Mouse (Mus musculus): Measurements from ENCODE around the gene Rasgrp1.
A peak's percentile ranks its signal among the peaks of the same experiment; 100 is the strongest.

Rasgrp1 gene

GRCm38 (mm10) chr2:117335552-117336188 lies 7.1 kb downstream of the Rasgrp1 start:
- DNase-seq (ENCODE audit: extremely low spot score, low spot score) = no peak

- DNase-seq (ENCODE audit: extremely low spot score, low spot score) = no peak
Observed at GRCm38 (mm10) chr2:117331634-117332033, 11.2 kb downstream of the Rasgrp1 start.

DNA sequence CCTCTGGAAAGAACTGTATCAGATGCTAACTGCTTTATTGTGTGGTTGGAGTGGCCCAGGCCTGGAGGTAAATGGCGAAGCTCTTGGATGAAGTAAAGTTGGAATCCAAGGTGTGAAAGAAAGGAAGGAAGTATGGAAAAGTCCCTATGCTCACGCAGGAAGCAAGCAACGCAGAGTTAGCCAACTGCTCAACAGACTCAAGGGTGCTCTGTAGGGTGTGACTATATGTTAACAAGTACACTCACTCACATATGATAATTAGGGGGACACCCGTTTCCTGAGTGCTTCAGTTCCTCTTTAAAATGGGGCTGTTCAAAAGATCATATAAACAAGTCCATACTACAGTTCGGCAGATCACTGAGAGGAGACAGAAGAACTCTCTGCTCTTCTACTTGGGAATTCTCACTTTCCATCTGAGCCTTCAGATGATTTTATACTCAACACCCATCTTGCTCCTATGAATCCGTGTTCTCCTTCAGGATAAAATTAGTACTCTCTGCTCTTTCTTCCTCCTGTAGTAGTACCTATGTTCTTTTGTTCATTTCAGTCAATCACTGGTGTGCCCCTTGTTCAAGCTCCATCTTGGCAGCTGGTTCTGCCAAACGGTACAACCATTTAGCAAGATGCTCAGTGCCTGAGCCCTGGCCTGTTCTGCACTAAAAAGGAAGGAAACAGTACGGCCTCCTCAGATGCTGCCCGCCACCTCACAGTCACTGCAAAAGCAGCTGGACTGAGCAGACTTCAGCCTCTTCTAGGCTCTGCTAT lies 14.1 kb downstream of the Rasgrp1 start:
- DNase-seq (ENCODE audit: extremely low spot score, low spot score) = no peak

DNA sequence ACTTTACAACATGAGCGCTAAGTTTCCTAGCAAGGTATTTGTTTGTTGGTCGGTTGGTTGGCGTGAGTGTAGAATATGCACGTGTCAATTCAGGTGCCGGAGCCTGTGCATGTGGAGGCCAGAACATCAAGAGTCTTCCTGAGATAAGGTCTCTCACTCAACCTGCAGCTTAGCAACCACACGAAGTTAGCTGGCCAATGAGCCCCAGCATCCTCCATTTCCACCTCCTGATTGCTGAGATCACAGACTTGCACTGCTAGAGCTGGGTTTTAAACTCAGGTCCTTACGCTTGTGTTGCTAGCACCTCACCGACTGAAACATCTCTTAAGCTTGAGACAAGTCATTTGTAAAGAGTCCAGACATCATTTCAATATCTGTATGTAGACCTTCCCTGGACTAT lies 20.4 kb downstream of the Rasgrp1 start:
- DNase-seq (ENCODE audit: extremely low spot score, low spot score) = no peak

DNA sequence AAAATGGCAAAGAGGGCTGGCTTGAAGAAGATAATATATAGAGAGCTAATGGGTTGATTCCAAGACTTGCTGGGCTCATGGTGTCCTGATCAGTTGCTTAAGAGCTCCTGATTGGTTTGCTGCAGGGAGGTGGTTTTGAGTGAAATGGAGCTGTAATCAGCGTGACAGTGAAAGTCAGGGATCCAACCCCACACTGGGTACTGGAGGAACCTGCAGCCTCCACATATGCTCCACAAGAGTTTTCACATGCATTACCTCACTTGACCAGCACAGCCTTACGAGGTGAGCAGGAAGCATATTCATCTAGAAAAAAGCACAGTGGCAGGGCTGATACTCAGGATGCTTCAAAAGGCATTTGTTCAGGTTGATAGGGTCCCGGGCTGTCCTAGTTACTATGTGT lies 21.6 kb downstream of the Rasgrp1 start:
- DNase-seq (ENCODE audit: extremely low spot score, low spot score) = no peak

- no peak for DNase-seq (ENCODE audit: extremely low spot score, low spot score)
Observed at GRCm38 (mm10) chr2:117318991-117319390, 23.8 kb downstream of the Rasgrp1 start.

- no peak for DNase-seq (ENCODE audit: extremely low spot score, low spot score)
Observed at GRCm38 (mm10) chr2:117313586-117314235, 29.1 kb downstream of the Rasgrp1 start.

GRCm38 (mm10) chr2:117312441-117312895 lies 30.3 kb downstream of the Rasgrp1 start:
- no peak for DNase-seq (ENCODE audit: extremely low spot score, low spot score)

- no peak for DNase-seq (ENCODE audit: extremely low spot score, low spot score)
Observed at GRCm38 (mm10) chr2:117312030-117312429, 30.8 kb downstream of the Rasgrp1 start.

GRCm38 (mm10) chr2:117311349-117311748 lies 31.5 kb downstream of the Rasgrp1 start:
- no peak for DNase-seq (ENCODE audit: extremely low spot score, low spot score)

- DNase-seq (ENCODE audit: extremely low spot score, low spot score) = no peak
Observed at GRCm38 (mm10) chr2:117309046-117309445, 33.8 kb downstream of the Rasgrp1 start.

DNA sequence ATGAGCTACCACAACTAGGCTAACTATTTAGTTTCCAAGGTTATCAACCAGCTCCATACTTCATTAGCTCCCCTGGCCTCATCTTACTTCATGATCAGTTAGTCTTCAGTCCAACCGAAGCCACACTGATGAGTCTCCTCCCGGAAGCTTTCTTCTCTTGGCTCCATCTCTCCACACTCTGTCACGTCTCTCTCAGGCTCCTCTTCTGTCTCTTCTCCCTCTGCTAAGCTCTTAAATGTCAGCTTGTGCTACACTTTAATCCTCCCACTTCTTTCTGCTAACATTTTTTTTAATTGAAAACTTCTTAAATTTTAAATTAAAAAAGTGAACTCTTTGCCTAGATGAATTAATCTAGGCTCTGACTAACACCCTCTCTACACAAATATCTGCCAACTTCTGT lies 34.8 kb downstream of the Rasgrp1 start:
- no peak for DNase-seq (ENCODE audit: extremely low spot score, low spot score)

DNA sequence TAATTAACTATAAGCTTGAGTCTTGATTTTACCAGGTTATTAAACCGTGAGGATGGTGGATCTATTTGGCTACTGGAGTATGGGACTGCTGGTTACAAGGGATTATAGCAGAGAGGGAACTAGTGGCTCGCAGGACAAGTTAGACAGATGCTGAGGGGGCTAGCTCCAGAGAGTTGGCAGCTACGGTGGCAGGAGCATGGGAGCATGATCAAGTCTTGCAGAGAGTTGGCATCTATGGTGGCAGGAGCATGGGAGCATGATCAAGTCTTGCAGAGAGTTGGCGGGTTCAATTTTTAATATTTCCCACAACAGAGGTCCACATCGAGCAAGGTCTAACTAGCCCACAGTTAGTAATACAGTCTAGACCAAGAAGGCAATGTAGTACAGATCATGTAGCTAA lies 37.9 kb downstream of the Rasgrp1 start:
- DNase-seq (ENCODE audit: extremely low spot score, low spot score) = no peak

GRCm38 (mm10) chr2:117303391-117304350 lies 39.1 kb downstream of the Rasgrp1 start:
- DNase-seq (ENCODE audit: extremely low spot score, low spot score) = no peak

DNA sequence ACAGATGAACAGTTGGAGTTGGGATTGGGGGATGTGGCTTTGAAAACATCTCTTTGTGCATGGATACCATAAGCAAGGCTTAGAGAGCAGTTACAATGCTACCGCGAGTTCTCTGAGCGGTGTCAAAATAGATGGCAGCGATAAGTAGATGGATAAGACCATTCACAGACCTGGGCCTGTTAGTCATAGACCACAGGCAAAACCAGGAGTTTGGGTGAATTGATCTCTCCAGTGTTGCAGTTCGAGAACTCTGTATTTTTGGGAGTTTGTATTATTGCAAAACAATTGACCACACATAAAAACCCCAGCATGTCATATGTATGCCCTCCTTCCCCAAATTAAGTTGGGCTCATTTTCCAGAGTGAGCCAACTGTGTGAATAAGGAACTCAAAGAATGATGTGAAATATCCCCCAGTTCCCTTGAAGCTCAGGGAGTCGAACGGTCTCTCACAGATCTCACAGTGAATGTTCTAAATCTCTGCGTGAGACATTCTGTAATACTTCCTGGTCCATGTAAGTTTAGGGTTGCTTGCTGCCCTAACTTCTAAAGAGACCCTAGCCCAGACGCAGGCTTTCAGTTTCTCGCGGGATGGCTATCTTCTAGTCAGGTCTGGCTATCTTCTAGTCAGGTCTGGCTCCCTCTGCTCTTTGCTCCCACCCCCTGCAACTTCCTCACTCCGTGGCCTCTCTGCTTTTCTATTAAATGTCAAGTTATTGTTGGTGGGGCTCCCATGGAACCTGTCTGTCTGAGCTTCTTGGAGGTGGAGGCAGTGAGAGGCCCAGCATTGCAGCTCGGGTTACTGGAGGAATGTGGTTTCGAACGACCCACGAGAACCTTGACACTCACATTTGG lies 43.0 kb downstream of the Rasgrp1 start:
- no peak for DNase-seq (ENCODE audit: extremely low spot score, low spot score)

DNA sequence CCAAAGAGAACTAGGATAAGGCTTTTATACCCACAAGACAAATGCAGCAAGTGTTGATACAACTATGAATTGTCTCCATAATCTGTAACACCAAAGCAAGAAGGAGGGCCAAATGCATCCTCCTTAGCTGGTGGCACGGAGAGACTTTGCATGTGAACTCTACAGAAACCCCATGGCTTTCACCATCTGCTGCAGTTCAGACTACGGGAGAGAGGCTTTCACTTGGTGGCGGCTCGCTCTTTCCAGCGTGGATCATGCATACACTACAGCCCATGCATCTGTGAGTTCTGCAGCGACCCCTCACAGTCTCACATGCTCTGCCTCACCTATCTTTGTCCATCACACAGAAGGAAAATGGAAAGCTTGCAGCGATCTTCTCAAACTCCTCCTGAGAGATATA lies 54.5 kb downstream of the Rasgrp1 start:
- DNase-seq (ENCODE audit: extremely low spot score, low spot score) = no peak

DNA sequence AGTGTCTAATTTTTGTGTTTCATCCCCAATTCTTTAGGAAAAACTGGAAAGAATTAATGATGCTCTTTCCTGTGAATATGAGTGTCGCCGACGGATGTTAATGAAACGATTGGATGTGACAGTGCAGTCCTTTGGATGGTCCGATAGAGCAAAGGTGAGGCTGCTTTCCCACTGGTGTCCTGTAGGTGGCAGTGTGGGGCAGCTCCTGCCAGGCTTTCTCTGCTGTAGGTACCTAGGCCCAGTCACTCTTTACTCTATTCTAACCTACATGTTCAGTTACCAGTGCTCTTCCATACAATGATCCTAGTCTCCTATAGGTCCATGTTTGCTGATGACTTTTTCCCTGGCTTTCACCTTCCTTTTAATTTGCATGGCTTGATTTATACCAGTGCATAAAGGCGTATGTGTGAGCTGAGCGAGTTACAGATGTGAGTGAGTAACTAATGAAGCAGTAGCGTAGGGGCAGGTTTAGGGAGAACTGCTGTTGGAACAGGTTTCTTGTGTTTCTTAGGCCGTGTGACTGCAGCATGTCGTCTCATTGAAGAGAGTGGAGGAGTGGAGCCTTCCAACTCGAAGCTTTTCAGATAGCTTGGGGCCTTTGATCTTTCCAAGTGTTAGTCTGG lies 78.9 kb downstream of the Rasgrp1 start:
- peak; percentile 56 for DNase-seq (ENCODE audit: extremely low spot score, low spot score)

DNA sequence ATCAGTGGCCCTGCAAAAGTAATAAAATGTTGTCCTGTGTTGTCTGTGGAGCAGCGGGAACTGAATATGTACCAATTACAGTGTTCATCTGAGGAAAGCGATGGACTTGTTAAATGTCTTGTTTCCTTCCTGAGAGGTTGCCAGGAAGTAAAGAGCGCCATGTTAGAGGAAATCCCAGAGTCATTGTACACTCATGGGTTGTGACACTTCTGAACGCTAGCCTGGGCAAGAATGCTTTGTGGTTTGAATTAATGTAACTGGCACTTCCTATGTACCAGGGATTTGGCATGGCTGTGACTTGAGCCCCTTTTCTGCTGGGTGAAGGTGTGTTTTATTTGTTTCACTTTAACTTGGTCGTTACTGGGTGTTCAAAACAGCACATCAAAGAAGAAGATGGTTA lies 80.6 kb downstream of the Rasgrp1 start:
- no peak for DNase-seq (ENCODE audit: extremely low spot score, low spot score)

DNA sequence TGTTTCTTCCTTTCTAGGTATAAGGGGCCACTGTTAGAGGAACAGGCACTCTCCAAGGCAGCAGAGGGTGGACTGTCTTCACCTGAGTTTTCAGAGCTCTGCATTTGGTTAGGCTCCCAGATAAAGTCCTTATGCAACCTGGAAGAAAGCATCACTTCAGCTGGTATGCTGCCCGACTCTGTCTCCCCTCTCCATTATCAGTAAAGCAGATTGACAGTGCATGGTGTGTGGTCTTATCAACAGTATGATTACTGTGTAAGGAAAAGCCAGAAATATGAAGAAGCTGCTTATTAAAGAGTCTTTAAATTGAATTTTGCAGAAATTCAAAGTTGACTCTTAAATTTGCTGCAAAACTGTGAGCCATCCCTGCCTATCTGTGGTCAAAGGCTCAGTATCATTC lies 85.2 kb downstream of the Rasgrp1 start:
- DNase-seq (ENCODE audit: extremely low spot score, low spot score) = no peak

GRCm38 (mm10) chr2:117255415-117255814 lies 87.4 kb downstream of the Rasgrp1 start:
- no peak for DNase-seq (ENCODE audit: extremely low spot score, low spot score)

Data from neural tube, embryonic 10.5 days (tissue).